Mouse (Mus musculus) neural tube, embryonic 11.5 days (tissue): ENCODE measurements at regions not wholly inside any gene's neighbourhood (a gene's known extent, or its start where the extent isn't known, plus 50 kb on each side); places are given as distances from the start of the nearest gene placed in this dataset.

Experiments used
- ATAC-seq: fragments of 200-750 bp; cut with Nextera tagmentation; 2 replicates; pipeline ENCODE4 v1.8.0; 2017; ENCODE audit warnings: moderate number of reproducible peaks, mild to moderate bottlenecking, moderate TSS enrichment, moderate library complexity; ENCODE audit not compliant: insufficient read depth, low FRiP score, low TSS enrichment
- DNase-seq: peaks from one replicate; pipeline ENCODE4 v3.0.0-alpha.2; 2015; ENCODE audit warnings: low spot score
- H3K27ac ChIP-seq: fragments of 300-500 bp; sonication (generic); 2 replicates; pipeline ENCODE4 v1.5.1; 2014; ENCODE audit warnings: low read depth, mild to moderate bottlenecking, low read length
- H3K27me3 ChIP-seq: fragments of 300-500 bp; sonication (generic); 2 replicates; pipeline ENCODE4 v1.6.1; 2014; ENCODE audit warnings: mild to moderate bottlenecking, low read length, mixed read lengths; ENCODE audit not compliant: control insufficient read depth, insufficient read depth
- H3K36me3 ChIP-seq: fragments of 300-500 bp; sonication (generic); 2 replicates; pipeline ENCODE4 v1.6.1; 2014; ENCODE audit warnings: mild to moderate bottlenecking, low read length, moderate library complexity, mixed read lengths; ENCODE audit not compliant: control insufficient read depth, insufficient read depth
- H3K4me1 ChIP-seq: fragments of 300-500 bp; sonication (generic); 2 replicates; pipeline ENCODE4 v1.6.1; 2014; ENCODE audit warnings: low read length, mixed read lengths; ENCODE audit not compliant: control insufficient read depth, insufficient read depth
- H3K4me2 ChIP-seq: fragments of 300-500 bp; sonication (generic); 2 replicates; pipeline ENCODE4 v1.6.1; 2014; ENCODE audit warnings: low read depth, mild to moderate bottlenecking, moderate library complexity
- H3K4me3 ChIP-seq: fragments of 300-500 bp; sonication (generic); 2 replicates; pipeline ENCODE4 v1.5.1; 2014; ENCODE audit warnings: low read depth, low read length
- H3K9ac ChIP-seq: fragments of 300-500 bp; sonication (generic); 2 replicates; pipeline ENCODE4 v1.6.1; 2014; ENCODE audit warnings: mild to moderate bottlenecking, low read length
- H3K9me3 ChIP-seq: fragments of 300-500 bp; sonication (generic); 2 replicates; pipeline ENCODE4 v1.6.1; 2016; ENCODE audit warnings: low read length; ENCODE audit not compliant: control insufficient read depth
- WGBS: fragments of 180-500 bp; shearing (Covaris S2); extraction: QIAGEN DNeasy Blood & Tissue Kit; methylation state at CpG from one replicate; pipeline ENCODE4 v1.1.7; 2014; 5-methylcytosine and 5-hydroxymethylcytosine counted together

DNA sequence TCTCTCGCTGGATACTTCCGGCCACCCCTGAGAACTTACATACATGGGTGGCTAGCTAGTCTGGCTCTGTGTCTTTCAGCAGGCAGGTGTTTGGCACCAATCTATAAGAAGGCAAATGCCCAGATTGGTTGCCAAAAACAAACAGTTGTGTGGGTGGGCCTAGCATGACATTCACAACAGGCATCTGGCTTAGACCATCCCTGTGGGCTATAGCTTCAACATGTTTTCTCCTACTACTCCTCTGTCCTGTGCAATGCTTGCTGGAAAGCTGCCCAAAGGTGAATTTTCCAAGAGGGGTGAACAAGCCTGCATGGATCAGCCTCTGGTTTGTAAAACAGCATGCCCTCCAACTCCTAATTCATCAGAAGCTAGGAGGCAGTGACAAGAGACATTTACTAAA is 505.3 kb upstream of the Pou3f4 start:
- ATAC-seq: 0 out of 2 replicates have a peak, but pooled peaks have one; percentile 20
- Histone ChIP-seq H3K27me3 (no peaks in the 10 kb centered on the region), H3K9ac (no peak overlapping the region), H3K27ac (no peak overlapping the region), H3K4me3 (no peak overlapping the region), H3K9me3 (no peaks in the 10 kb centered on the region), H3K4me2 (no peak overlapping the region), H3K36me3 (no peaks in the 10 kb centered on the region), H3K4me1 (no peaks in the 10 kb centered on the region)
- 70% methylated on average over 2 of the region's 2 CpGs for WGBS
- no peak for DNase-seq

DNA sequence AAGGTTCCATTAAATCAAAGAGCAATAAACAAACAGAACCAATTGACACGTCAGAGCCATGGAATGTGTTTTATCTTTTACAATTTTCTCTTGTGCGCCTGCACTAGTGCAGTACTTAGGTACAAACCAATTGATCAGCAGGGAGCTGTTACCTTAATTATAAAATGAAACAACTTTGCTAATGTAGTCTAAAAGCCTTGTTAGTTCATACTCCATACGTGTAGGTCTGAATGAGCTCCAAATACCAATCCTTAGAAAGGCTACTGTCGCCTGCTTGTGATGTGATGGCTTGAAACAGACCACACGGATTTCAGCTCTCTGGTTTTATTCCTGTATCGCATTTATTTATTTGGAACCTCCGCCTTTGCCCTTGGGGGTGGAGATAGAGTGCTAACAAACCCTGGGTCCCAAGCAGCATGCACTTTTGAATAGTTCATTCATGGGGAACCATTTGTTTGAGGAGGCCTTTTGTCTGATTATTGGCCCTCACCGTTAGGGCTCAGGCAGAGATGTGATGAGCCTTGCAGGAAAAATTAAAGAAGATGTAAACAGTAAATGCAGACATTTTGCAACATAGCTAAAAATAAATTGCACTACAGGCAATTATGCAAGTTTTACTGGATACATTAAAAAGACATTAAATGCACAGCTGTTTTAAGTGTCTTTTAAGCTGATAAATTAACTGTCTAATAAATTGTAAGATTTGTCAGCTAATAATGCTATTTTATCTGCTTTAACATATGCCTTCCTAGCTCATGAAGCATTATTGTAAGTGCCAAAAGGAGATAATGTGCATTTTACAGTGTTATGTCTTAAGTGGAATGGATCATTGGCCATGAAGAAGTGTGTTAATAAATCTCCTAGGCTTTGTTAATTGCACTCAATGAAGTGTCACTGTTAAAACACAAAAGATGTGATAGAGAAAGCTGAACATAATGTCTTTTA is 496.0 kb upstream of the Pou3f4 start:
- 42% methylated on average over 8 of the region's 8 CpGs for WGBS

DNA sequence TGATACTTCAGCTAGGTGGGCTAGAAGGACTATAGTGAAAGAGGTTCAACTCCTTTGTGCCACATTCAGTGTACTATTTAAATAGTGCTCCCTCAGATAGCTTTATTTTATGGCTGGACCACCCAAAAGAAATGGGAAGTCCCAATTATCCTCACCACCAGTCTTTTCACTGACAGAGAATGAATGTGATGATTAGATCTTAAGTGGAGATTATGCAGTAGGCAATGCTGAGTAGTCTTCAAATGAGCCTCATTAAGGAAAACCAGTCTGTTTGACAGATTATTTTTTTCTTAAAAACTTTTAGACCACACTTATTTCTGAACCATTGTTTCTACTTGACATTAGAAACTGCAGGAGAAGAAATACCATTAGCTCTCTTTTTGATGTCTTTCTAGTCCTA is 493.8 kb upstream of the Pou3f4 start:
- no peak for DNase-seq
- no peak overlapping the region for H3K4me2 ChIP-seq
- no peak for ATAC-seq
- no peaks in the 10 kb centered on the region for H3K27me3 ChIP-seq
- no peak overlapping the region for H3K27ac ChIP-seq
- H3K9me3 ChIP-seq: no peaks in the 10 kb centered on the region
- H3K9ac ChIP-seq: no peak overlapping the region
- H3K4me3 ChIP-seq: no peak overlapping the region
- no peaks in the 10 kb centered on the region for H3K36me3 ChIP-seq
- no peaks in the 10 kb centered on the region for H3K4me1 ChIP-seq

More for the DNA sequence above, 496.0 kb upstream of the Pou3f4 start:
- peak; percentile 14 for DNase-seq
- Histone ChIP-seq H3K9ac (no peak overlapping the region), H3K4me1 (no peaks in the 10 kb centered on the region), H3K27ac (no peak overlapping the region), H3K4me3 (no peak overlapping the region), H3K27me3 (no peaks in the 10 kb centered on the region), H3K9me3 (no peaks in the 10 kb centered on the region), H3K4me2 (no peak overlapping the region), H3K36me3 (no peaks in the 10 kb centered on the region)
- ATAC-seq: peak; percentile 69; the same call in 1 of the 2 replicates

- Histone ChIP-seq H3K4me1 (no peaks in the 10 kb centered on the region), H3K27me3 (no peaks in the 10 kb centered on the region), H3K27ac (no peak overlapping the region), H3K36me3 (no peaks in the 10 kb centered on the region), H3K9me3 (no peaks in the 10 kb centered on the region), H3K4me2 (no peak overlapping the region), H3K9ac (no peak overlapping the region), H3K4me3 (no peak overlapping the region)
- WGBS: 94% methylated on average over 2 of the region's 2 CpGs
- DNase-seq: no peak
- no peak for ATAC-seq
Measured at GRCm38 (mm10) chrX:110334288-110334687, 479.8 kb upstream of the Pou3f4 start.

- no peak overlapping the region for H3K4me2 ChIP-seq
- H3K27me3 ChIP-seq: no peaks in the 10 kb centered on the region
- no peak overlapping the region for H3K27ac ChIP-seq
- ATAC-seq: no peak
- no peaks in the 10 kb centered on the region for H3K9me3 ChIP-seq
- no peak overlapping the region for H3K9ac ChIP-seq
- 85% methylated on average over 1 of the region's 1 CpGs for WGBS
- no peaks in the 10 kb centered on the region for H3K4me1 ChIP-seq
- no peak for DNase-seq
- no peaks in the 10 kb centered on the region for H3K36me3 ChIP-seq
- H3K4me3 ChIP-seq: no peak overlapping the region
Measured at GRCm38 (mm10) chrX:110335013-110335412, 479.1 kb upstream of the Pou3f4 start.
